Mouse (Mus musculus): Measurements from ENCODE around the gene Slc12a4.

Slc12a4 gene

GRCm38 (mm10) chr8:105930602-105931001, 35.3 kb downstream of the Slc12a4 start:
- DNase-seq: peak; percentile 74

- no peak for DNase-seq
These were observed 40.8 kb downstream of the Slc12a4 start for GRCm38 (mm10) chr8:105925123-105925522.

- DNase-seq: no peak
These were observed 46.5 kb downstream of the Slc12a4 start for GRCm38 (mm10) chr8:105919390-105919789.

GRCm38 (mm10) chr8:105900941-105901616, 64.8 kb downstream of the Slc12a4 start:
- DNase-seq: no peak

- DNase-seq: peak; percentile 92
These were observed 65.5 kb downstream of the Slc12a4 start, which contains the start of gene Pskh1 for GRCm38 (mm10) chr8:105900180-105900940. Gene Pskh1 (plus strand): TSS chr8:105900441.

- DNase-seq: no peak
These were observed 68.0 kb downstream of the Slc12a4 start for GRCm38 (mm10) chr8:105897801-105898480.
